11 mouse cellular contexts compared by ENCODE assay signal in the genomic region with DNA sequence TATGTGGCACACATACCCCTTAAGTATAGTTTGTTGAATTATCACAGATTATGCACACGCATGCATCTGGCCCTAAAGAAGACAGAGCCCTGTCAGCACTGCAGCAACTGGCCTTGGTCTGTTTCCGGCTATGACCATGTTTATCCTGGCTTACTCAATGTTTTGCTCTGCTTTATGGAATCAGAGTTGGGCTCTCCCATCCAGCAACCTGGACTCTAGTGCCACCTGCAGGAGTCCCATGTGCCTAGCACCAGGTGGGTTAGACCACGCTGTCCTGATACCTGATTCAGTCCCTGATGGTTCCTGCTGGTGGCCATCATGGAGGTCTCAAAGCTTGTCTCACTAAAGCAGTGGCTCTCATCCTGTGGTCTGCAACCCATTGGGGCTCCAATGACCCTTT.
DNase-seq lines count a peak whose midpoint lies in the region; TF ChIP-seq lines count a peak whose summit lies in the region.
"Had no signal": no experiment of that assay in that cellular context is flagged by ENCODE, and none has a peak within 500 bp of the region (broad histone marks: within the 10 kb centered on the region; RNA-seq: fewer than 3 reads in every experiment).

No protein-coding gene starts in this region.

- H3K4me1 ChIP-seq in heart, adult 2 months (ENCODE audit: control insufficient read depth, insufficient read depth, low read length) = no peaks in the 10 kb centered on the region
- H3K4me1 ChIP-seq: embryonic facial prominence, embryonic 15.5 days; hindbrain, embryonic 15.5 days had no signal

- H3K36me3 ChIP-seq in heart, adult 2 months (ENCODE audit: control insufficient read depth, insufficient read depth, low read length) = no peaks in the 10 kb centered on the region
- H3K36me3 ChIP-seq: embryonic facial prominence, embryonic 15.5 days; hindbrain, embryonic 15.5 days had no signal

- intact Hi-C loops in heart, adult 2 months (cut with DNase I) = no loop called here

- 64% methylated on average over 3 of the region's 3 CpGs for WGBS in heart, adult 2 months

- no peak for TF ChIP-seq POLR2A in heart, adult 2 months (IDR thresholded peaks at IDR 0.05; ENCODE audit: insufficient read depth, low read depth, low read length)

- no peak for DNase-seq in heart, adult 2 months
- DNase-seq in heart, adult 11 months = no peak
- peak; percentile 16 for DNase-seq in ovary, postnatal 36 days (ENCODE audit: low spot score)
- no peak for DNase-seq in ovary, postnatal 14 days (ENCODE audit: low spot score)
- peak; percentile 30 for DNase-seq in NIH3T3 (ENCODE audit: low read depth)
- DNase-seq in lung, postnatal 10 days = peak; percentile 14
- DNase-seq in frontal cortex, adult 2 months (ENCODE audit: extremely low spot score in 1 of 2, low spot score in 1 of 2) = no peak
- DNase-seq in layer of hippocampus, adult 18-20 months (ENCODE audit: low spot score in 2 of 2) = no peak
- DNase-seq: gastrocnemius, postnatal 25 days had no signal

- no peak overlapping the region for H3K27ac ChIP-seq in heart, adult 2 months
- H3K27ac ChIP-seq: embryonic facial prominence, embryonic 15.5 days; hindbrain, embryonic 15.5 days had no signal

- H3K79me2 ChIP-seq in heart, adult 2 months (replicated peaks; ENCODE audit: control insufficient read depth, insufficient read depth, low read length) = no peaks in the 10 kb centered on the region

- no peak overlapping the region for H3K4me3 ChIP-seq in heart, adult 2 months
- H3K4me3 ChIP-seq: embryonic facial prominence, embryonic 15.5 days; hindbrain, embryonic 15.5 days had no signal

- H3K27me3 ChIP-seq in heart, adult 2 months (ENCODE audit: control insufficient read depth, insufficient read depth, low read length) = no peaks in the 10 kb centered on the region
- H3K27me3 ChIP-seq: embryonic facial prominence, embryonic 15.5 days; hindbrain, embryonic 15.5 days had no signal

- no peak overlapping the region for H3K9ac ChIP-seq in heart, adult 2 months (ENCODE audit: low read depth, low read length)
- H3K9ac ChIP-seq: embryonic facial prominence, embryonic 15.5 days; hindbrain, embryonic 15.5 days had no signal

- peak; percentile 45 for TF ChIP-seq CTCF in heart, adult 2 months (IDR thresholded peaks at IDR 0.05)

- TF ChIP-seq EP300 in heart, adult 2 months (IDR thresholded peaks at IDR 0.05; ENCODE audit: insufficient read depth, low read depth, low read length) = no peak

Comparison
In these comparisons a context has a peak if more than half of its experiments do, and no peak if none do; other contexts are left out.
1. DNase-seq: peak in ovary, postnatal 36 days (single experiment), NIH3T3 (single experiment) and lung, postnatal 10 days (single experiment); none in heart, adult 2 months (0 of 2), heart, adult 11 months (single experiment), ovary, postnatal 14 days (single experiment), frontal cortex, adult 2 months (0 of 2) and layer of hippocampus, adult 18-20 months (0 of 2).